Comparison of ENCODE assay signal across 23 mouse cellular contexts in genomic region chr12:85197936-85198335, GRCm38 (mm10). TPM values are rescaled to one million over a fixed set of nuclear protein-coding genes. Genes with fewer than 3 reads are reported as not detected.
DNase-seq lines count a peak whose midpoint lies in the region; ATAC-seq lines count a peak whose summit lies in the region.
"Had no signal": no experiment of that assay in that cellular context is flagged by ENCODE, and none has a peak within 500 bp of the region (broad histone marks: within the 10 kb centered on the region; RNA-seq: fewer than 3 reads in every experiment).

No protein-coding gene starts in this region.

- no peak overlapping the region for H3K4me3 ChIP-seq in heart, embryonic 11.5 days (ENCODE audit: low read depth, low read length)
- no peak overlapping the region for H3K4me3 ChIP-seq in neural tube, embryonic 11.5 days (ENCODE audit: low read depth, low read length)
- H3K4me3 ChIP-seq in limb, embryonic 10.5 days: peak overlapping the region; percentile 28; the same call in 1 of the 2 replicates
- H3K4me3 ChIP-seq: forebrain, embryonic 13.5 days; intestine, embryonic 15.5 days; midbrain, embryonic 10.5 days; neural tube, embryonic 15.5 days had no signal

- no peak overlapping the region for H3K27ac ChIP-seq in heart, embryonic 11.5 days (ENCODE audit: low read depth, low read length)
- no peak overlapping the region for H3K27ac ChIP-seq in neural tube, embryonic 11.5 days (ENCODE audit: low read depth, low read length)
- peak overlapping the region; percentile 73 for H3K27ac ChIP-seq in limb, embryonic 10.5 days
- H3K27ac ChIP-seq: forebrain, embryonic 13.5 days; midbrain, embryonic 10.5 days; neural tube, embryonic 15.5 days had no signal

- WGBS in heart, embryonic 11.5 days (ENCODE audit: insufficient replicate concordance): 30% methylated on average over 8 of the region's 8 CpGs
- WGBS in neural tube, embryonic 11.5 days: 38% methylated on average over 8 of the region's 8 CpGs
- 7% methylated on average over 8 of the region's 8 CpGs for WGBS in limb, embryonic 10.5 days

- no peak for DNase-seq in heart, postnatal 4 days
- peak; percentile 48 for DNase-seq in neural tube, embryonic 11.5 days (ENCODE audit: low spot score)
- no peak for DNase-seq in neural tube, embryonic 10.5 days (ENCODE audit: extremely low spot score, low spot score)
- peak; percentile 76 for DNase-seq in limb, embryonic 10.5 days (ENCODE audit: low spot score)
- no peak for DNase-seq in thymus, postnatal 10 days (ENCODE audit: low spot score in 2 of 2)
- no peak for DNase-seq in adrenal gland, postnatal 14 days
- DNase-seq in gastrocnemius, postnatal 4 days (ENCODE audit: low spot score in 2 of 2): no peak
- DNase-seq: cerebellum, adult 11-12 months; cerebellum, postnatal 25 days; kidney, postnatal 10 days; layer of hippocampus, adult 9-11 months; liver; liver, postnatal 0 days; thymus, adult 2 months had no signal

- H3K4me1 ChIP-seq in heart, embryonic 11.5 days (ENCODE audit: control insufficient read depth, insufficient read depth, low read length): peaks cover 20% of the 10 kb centered on the region
- H3K4me1 ChIP-seq in neural tube, embryonic 11.5 days (ENCODE audit: control insufficient read depth, insufficient read depth, low read length): no peaks in the 10 kb centered on the region
- H3K4me1 ChIP-seq in limb, embryonic 10.5 days: peaks cover 82% of the 10 kb centered on the region

- H3K9me3 ChIP-seq in heart, embryonic 11.5 days (replicated peaks; ENCODE audit: control insufficient read depth, low read length): no peaks in the 10 kb centered on the region
- H3K9me3 ChIP-seq in neural tube, embryonic 11.5 days (ENCODE audit: control insufficient read depth, low read length): no peaks in the 10 kb centered on the region
- no peaks in the 10 kb centered on the region for H3K9me3 ChIP-seq in limb, embryonic 10.5 days (replicated peaks)
- H3K9me3 ChIP-seq: forebrain, embryonic 13.5 days; G1E; intestine, embryonic 15.5 days; midbrain, embryonic 10.5 days; neural tube, embryonic 15.5 days had no signal

- H3K27me3 ChIP-seq in heart, embryonic 11.5 days (ENCODE audit: control insufficient read depth, insufficient read depth, low read length): peaks cover 2% of the 10 kb centered on the region; the same call in 1 of the 2 replicates
- 0 out of 2 replicates have a peak, but pooled peaks cover 2% of the 10 kb centered on the region for H3K27me3 ChIP-seq in neural tube, embryonic 11.5 days (ENCODE audit: control insufficient read depth, insufficient read depth, low read length)
- H3K27me3 ChIP-seq in limb, embryonic 10.5 days (ENCODE audit: low read depth, poor library complexity, severe bottlenecking): peaks cover 48% of the 10 kb centered on the region
- H3K27me3 ChIP-seq: intestine, embryonic 15.5 days; neural tube, embryonic 15.5 days had no signal

- no peak for ATAC-seq in heart, embryonic 11.5 days (replicated peaks; ENCODE audit: insufficient number of reproducible peaks, low FRiP score, low TSS enrichment)
- ATAC-seq in neural tube, embryonic 11.5 days (ENCODE audit: insufficient read depth, low FRiP score, low TSS enrichment): no peak
- ATAC-seq: CD4-positive, CD25-positive, alpha-beta regulatory T cell, adult 4 months; forebrain, embryonic 13.5 days; intestine, embryonic 15.5 days; liver, postnatal 0 days had no signal

- H3K9ac ChIP-seq in heart, embryonic 11.5 days (ENCODE audit: low read depth, low read length): 0 out of 2 replicates have a peak overlapping the region, but pooled peaks have one; percentile 0
- no peak overlapping the region for H3K9ac ChIP-seq in neural tube, embryonic 11.5 days (ENCODE audit: low read length)
- H3K9ac ChIP-seq: forebrain, embryonic 13.5 days; intestine, embryonic 15.5 days; liver, postnatal 0 days; neural tube, embryonic 15.5 days had no signal

- H3K4me2 ChIP-seq in heart, embryonic 11.5 days: no peak overlapping the region
- H3K4me2 ChIP-seq in neural tube, embryonic 11.5 days (ENCODE audit: low read depth): no peak overlapping the region
- H3K4me2 ChIP-seq: forebrain, embryonic 13.5 days; intestine, embryonic 15.5 days; neural tube, embryonic 15.5 days had no signal

- H3K36me3 ChIP-seq in heart, embryonic 11.5 days (ENCODE audit: control insufficient read depth, insufficient read depth, low read length): no peaks in the 10 kb centered on the region
- H3K36me3 ChIP-seq in neural tube, embryonic 11.5 days (ENCODE audit: control insufficient read depth, insufficient read depth, low read length): no peaks in the 10 kb centered on the region
- H3K36me3 ChIP-seq in limb, embryonic 10.5 days: no peaks in the 10 kb centered on the region
- H3K36me3 ChIP-seq: G1E; intestine, embryonic 15.5 days; midbrain, embryonic 10.5 days; neural tube, embryonic 15.5 days had no signal

RNA-seq across cellular contexts. Expression of gene Pgf, which starts 20.3 kb away (rescaled TPM):
- 9.0 and 12.7 TPM in 2 replicates for polyA plus RNA-seq in heart, embryonic 11.5 days (2014; fragmentation: Nextera tagmentation; extraction: Ambion mirVana)
- 1 to 10 TPM; 3.7 to 4.9 TPM for total RNA-seq in heart, postnatal 4 days (2021)
- polyA plus RNA-seq in neural tube, embryonic 11.5 days (2014; fragmentation: Nextera tagmentation; extraction: Ambion mirVana): 7.1 and 9.0 TPM in 2 replicates
- 6.9 and 9.6 TPM in 2 replicates for polyA plus RNA-seq in limb, embryonic 10.5 days (2016; fragmentation: Nextera tagmentation; extraction: Ambion mirVana)
- 0.85 and 1.2 TPM in 2 replicates for total RNA-seq in adrenal gland, postnatal 14 days (2021)
- total RNA-seq in gastrocnemius, postnatal 4 days (2021): 1 to 10 TPM; 5.6 to 6.4 TPM
- total RNA-seq: granulocyte monocyte progenitor cell, adult 5-6 weeks had no signal
- polyA plus RNA-seq: CD4-positive, CD25-positive, alpha-beta regulatory T cell, adult 4 months; G1E had no signal

RNA-seq across cellular contexts. Expression of gene Eif2b2, which starts 21.3 kb away (rescaled TPM):
- 60.4 and 60.6 TPM in 2 replicates for polyA plus RNA-seq in heart, embryonic 11.5 days (2014; fragmentation: Nextera tagmentation; extraction: Ambion mirVana)
- 10 to 100 TPM; 55.0 to 55.9 TPM for total RNA-seq in heart, postnatal 4 days (2021)
- polyA plus RNA-seq in neural tube, embryonic 11.5 days (2014; fragmentation: Nextera tagmentation; extraction: Ambion mirVana): 104 and 111 TPM in 2 replicates
- polyA plus RNA-seq in limb, embryonic 10.5 days (2016; fragmentation: Nextera tagmentation; extraction: Ambion mirVana): 126 and 133 TPM in 2 replicates
- total RNA-seq in adrenal gland, postnatal 14 days (2021): 69.7 and 79.3 TPM in 2 replicates
- 10 to 100 TPM; 80.6 to 95.1 TPM for total RNA-seq in gastrocnemius, postnatal 4 days (2021)

RNA-seq across cellular contexts. Expression of gene Rps6kl1, which starts 46.9 kb away (rescaled TPM):
- 0.94 and 1.3 TPM in 2 replicates for polyA plus RNA-seq in heart, embryonic 11.5 days (2014; fragmentation: Nextera tagmentation; extraction: Ambion mirVana)
- 1 to 10 TPM; 2.3 to 3.0 TPM for total RNA-seq in heart, postnatal 4 days (2021)
- polyA plus RNA-seq in neural tube, embryonic 11.5 days (2014; fragmentation: Nextera tagmentation; extraction: Ambion mirVana): 5.3 and 6.7 TPM in 2 replicates
- 0.39 and 0.45 TPM in 2 replicates for polyA plus RNA-seq in limb, embryonic 10.5 days (2016; fragmentation: Nextera tagmentation; extraction: Ambion mirVana)
- 1.7 and 2.2 TPM in 2 replicates for total RNA-seq in adrenal gland, postnatal 14 days (2021)
- under 1 TPM; 0.47 to 0.49 TPM for total RNA-seq in gastrocnemius, postnatal 4 days (2021)
- total RNA-seq: granulocyte monocyte progenitor cell, adult 5-6 weeks; hematopoietic stem cell, adult 5-6 weeks had no signal

Comparison
In these comparisons a context has a peak if more than half of its experiments do, and no peak if none do; other contexts are left out.
1. DNase-seq: peak in neural tube, embryonic 11.5 days (single experiment) and limb, embryonic 10.5 days (single experiment); none in heart, postnatal 4 days (single experiment), neural tube, embryonic 10.5 days (single experiment), thymus, postnatal 10 days (0 of 2), adrenal gland, postnatal 14 days (single experiment) and gastrocnemius, postnatal 4 days (0 of 2).